Mouse (Mus musculus) cerebellum, adult 2 months (tissue): Measurements from ENCODE around the gene Ush2a. TPM values are rescaled to one million over a fixed set of nuclear protein-coding genes. Genes with fewer than 3 reads are reported as not detected.

ENCODE experiments used
- DNase-seq, 2 experiments: peaks; one replicate each; pipeline ENCODE4 v3.0.0; 2021
- H3K27ac ChIP-seq: fragments of 200-500 bp; 2 replicates; pipeline ENCODE4 v1.5.1; 2012; ENCODE audit warnings: low read length, control low read depth, inconsistent platforms; ENCODE audit not compliant: insufficient read depth
- H3K27me3 ChIP-seq: fragments of 200-500 bp; 2 replicates; pipeline ENCODE4 v1.6.1; 2012; ENCODE audit warnings: inconsistent platforms, mild to moderate bottlenecking, low read length, moderate library complexity; ENCODE audit not compliant: control insufficient read depth, insufficient read depth
- H3K4me1 ChIP-seq: fragments of 200-500 bp; 2 replicates; pipeline ENCODE4 v1.6.1; 2011; ENCODE audit warnings: low read length; ENCODE audit not compliant: control insufficient read depth, insufficient read depth
- H3K4me3 ChIP-seq: fragments of 200-500 bp; replicated peaks from 2 replicates; pipeline ENCODE3; 2011; ENCODE audit warnings: mild to moderate bottlenecking, low read depth, low read length, control low read depth; ENCODE audit not compliant: insufficient read depth
- CTCF ChIP-seq: fragments of 200-500 bp; IDR thresholded peaks from 2 replicates; pipeline ENCODE4 v1.5.1; 2011; ENCODE audit warnings: low read depth, mild to moderate bottlenecking, control low read depth, low read length, moderate library complexity, borderline replicate concordance; ENCODE audit not compliant: insufficient read depth
- POLR2A ChIP-seq: fragments of 200-500 bp; IDR thresholded peaks from 2 replicates; pipeline ENCODE4 v1.6.1; 2011; ENCODE audit warnings: low read length, control low read depth, borderline replicate concordance; ENCODE audit not compliant: insufficient read depth
- WGBS: fragments of 180-500 bp; shearing (Covaris S2); methylation state at CpG from one replicate; pipeline ENCODE4 v1.1.7; 2018; 5-methylcytosine and 5-hydroxymethylcytosine counted together
- polyA plus RNA-seq: library from polyadenylated mRNA; depleted of rRNA; stranded (reverse); fragments of >200 nt; gene quantifications from 2 replicates; pipeline ENCODE4 v1.2.3, GENCODE M21; 2012

Gene Ush2a
- polyA plus RNA-seq, 1 experiment = 0.07 TPM

- H3K4me1 ChIP-seq = no peaks in the 10 kb centered on the region
- no peaks in the 10 kb centered on the region for H3K27me3 ChIP-seq
- H3K4me3 ChIP-seq = peak overlapping the region; percentile 35
- 13% methylated on average over 17 of the region's 17 CpGs for WGBS
- no peak for DNase-seq
- H3K27ac ChIP-seq = no peak overlapping the region
- no peak for TF ChIP-seq POLR2A
- no peak for TF ChIP-seq CTCF
Measured at GRCm38 (mm10) chr1:188725122-188725995, 463.5 kb downstream of the Ush2a start.

- no peak overlapping the region for H3K27ac ChIP-seq
- DNase-seq = no peak
- 91% methylated on average over 6 of the region's 6 CpGs for WGBS
- H3K27me3 ChIP-seq = no peaks in the 10 kb centered on the region
- H3K4me1 ChIP-seq = no peaks in the 10 kb centered on the region
- H3K4me3 ChIP-seq = no peak overlapping the region
- no peak for TF ChIP-seq CTCF
- TF ChIP-seq POLR2A = no peak
Measured at GRCm38 (mm10) chr1:188726937-188727336, 465.1 kb downstream of the Ush2a start.

- peak in 1 of 2 experiments; percentile 10 for DNase-seq
- Histone ChIP-seq H3K27me3 (no peaks in the 10 kb centered on the region), H3K4me1 (no peaks in the 10 kb centered on the region), H3K4me3 (no peak overlapping the region), H3K27ac (no peak overlapping the region)
- 30% methylated on average over 8 of the region's 8 CpGs for WGBS
- TF ChIP-seq POLR2A = no peak
- TF ChIP-seq CTCF = no peak
Measured at GRCm38 (mm10) chr1:188728625-188729024, 466.8 kb downstream of the Ush2a start.

GRCm38 (mm10) chr1:188729179-188729578 is 467.4 kb downstream of the Ush2a start:
- TF ChIP-seq POLR2A (no peak), CTCF (no peak)
- WGBS = 16% methylated on average over 7 of the region's 7 CpGs

GRCm38 (mm10) chr1:188734741-188735266 is 473.0 kb downstream of the Ush2a start:
- no peak overlapping the region for H3K4me3 ChIP-seq
- no peaks in the 10 kb centered on the region for H3K27me3 ChIP-seq
- H3K27ac ChIP-seq = no peak overlapping the region
- 94% methylated on average over 7 of the region's 7 CpGs for WGBS
- TF ChIP-seq CTCF (no peak), POLR2A (no peak)
- DNase-seq = no peak
- H3K4me1 ChIP-seq = no peaks in the 10 kb centered on the region

More at GRCm38 (mm10) chr1:188729179-188729578, 467.4 kb downstream of the Ush2a start:
- no peaks in the 10 kb centered on the region for H3K27me3 ChIP-seq
- DNase-seq = no peak
- no peak overlapping the region for H3K27ac ChIP-seq
- no peaks in the 10 kb centered on the region for H3K4me1 ChIP-seq
- no peak overlapping the region for H3K4me3 ChIP-seq

GRCm38 (mm10) chr1:188742971-188743370 is 481.1 kb downstream of the Ush2a start:
- TF ChIP-seq CTCF = no peak
- no peak for TF ChIP-seq POLR2A
- Histone ChIP-seq H3K27ac (no peak overlapping the region), H3K27me3 (no peaks in the 10 kb centered on the region), H3K4me3 (no peak overlapping the region), H3K4me1 (no peaks in the 10 kb centered on the region)
- no peak for DNase-seq
- 47% methylated on average over 7 of the region's 7 CpGs for WGBS

GRCm38 (mm10) chr1:188755031-188755430 is 493.2 kb downstream of the Ush2a start:
- no peaks in the 10 kb centered on the region for H3K4me1 ChIP-seq
- H3K27ac ChIP-seq = no peak overlapping the region
- 48% methylated on average over 15 of the region's 15 CpGs for WGBS
- H3K27me3 ChIP-seq = no peaks in the 10 kb centered on the region; the same call in 1 of the 2 replicates
- H3K4me3 ChIP-seq = no peak overlapping the region
- TF ChIP-seq POLR2A (no peak), CTCF (no peak)
- DNase-seq = no peak

GRCm38 (mm10) chr1:188760515-188760914 is 498.7 kb downstream of the Ush2a start:
- DNase-seq = no peak
- no peak overlapping the region for H3K4me3 ChIP-seq
- no peaks in the 10 kb centered on the region for H3K27me3 ChIP-seq
- 67% methylated on average over 3 of the region's 3 CpGs for WGBS
- H3K27ac ChIP-seq = no peak overlapping the region
- TF ChIP-seq POLR2A (no peak), CTCF (no peak)
- H3K4me1 ChIP-seq = no peaks in the 10 kb centered on the region
